Mouse (Mus musculus) lung, embryonic 14.5 days (tissue): ENCODE measurements at regions not wholly inside any gene's neighbourhood (a gene's known extent, or its start where the extent isn't known, plus 50 kb on each side); places are given as distances from the start of the nearest gene placed in this dataset.
A peak's percentile ranks its signal among the peaks of the same experiment; 100 is the strongest.

Source experiments
- ATAC-seq: fragments of 200-750 bp; cut with Nextera tagmentation; 2 replicates; pipeline ENCODE4 v1.8.0; 2017; ENCODE audit warnings: mild to moderate bottlenecking, moderate TSS enrichment, moderate library complexity; ENCODE audit not compliant: insufficient read depth
- DNase-seq: peaks from one replicate; pipeline ENCODE4 v3.0.0-alpha.2; 2015
- H3K27ac ChIP-seq: fragments of 300-500 bp; sonication (generic); 2 replicates; pipeline ENCODE4 v1.5.1; 2014; ENCODE audit warnings: low read depth, mild to moderate bottlenecking, moderate library complexity
- H3K27me3 ChIP-seq: fragments of 300-500 bp; sonication (generic); 2 replicates; pipeline ENCODE4 v1.6.1; 2014; ENCODE audit warnings: low read length, control low read depth; ENCODE audit not compliant: insufficient read depth
- H3K36me3 ChIP-seq: fragments of 300-500 bp; sonication (generic); 2 replicates; pipeline ENCODE4 v1.6.1; 2014; ENCODE audit warnings: control low read depth; ENCODE audit not compliant: insufficient read depth
- H3K4me1 ChIP-seq: fragments of 300-500 bp; sonication (generic); 2 replicates; pipeline ENCODE4 v1.6.1; 2014; ENCODE audit warnings: antibody characterized with exemption, control low read depth; ENCODE audit not compliant: insufficient read depth
- H3K4me2 ChIP-seq: fragments of 300-500 bp; sonication (generic); 2 replicates; pipeline ENCODE4 v1.6.1; 2014; ENCODE audit warnings: mild to moderate bottlenecking
- H3K4me3 ChIP-seq: fragments of 300-500 bp; sonication (generic); 2 replicates; pipeline ENCODE4 v1.5.1; 2014; ENCODE audit warnings: low read depth, low read length
- H3K9ac ChIP-seq: fragments of 300-500 bp; sonication (generic); 2 replicates; pipeline ENCODE4 v1.6.1; 2014
- H3K9me3 ChIP-seq: fragments of 300-500 bp; sonication (generic); 2 replicates; pipeline ENCODE4 v1.6.1; 2016; ENCODE audit warnings: low read depth, low read length, control low read depth
- CTCF ChIP-seq: IDR thresholded peaks from 2 replicates; pipeline ENCODE4 v1.5.1; 2016; ENCODE audit warnings: antibody characterized with exemption, low read depth
- WGBS: fragments of 180-500 bp; shearing (Covaris S2); extraction: QIAGEN DNeasy Blood & Tissue Kit; methylation state at CpG from one replicate; pipeline ENCODE4 v1.1.7; 2014; 5-methylcytosine and 5-hydroxymethylcytosine counted together

- H3K4me2 ChIP-seq: peak overlapping the region; percentile 56
- H3K4me3 ChIP-seq: peak overlapping the region; percentile 23; the same call in 1 of the 2 replicates
- no peaks in the 10 kb centered on the region for H3K9me3 ChIP-seq
- no peaks in the 10 kb centered on the region for H3K4me1 ChIP-seq
- ATAC-seq (peak; percentile 86), DNase-seq (peak; percentile 48)
- peak; percentile 39 for TF ChIP-seq CTCF
- no peaks in the 10 kb centered on the region for H3K27me3 ChIP-seq
- H3K36me3 ChIP-seq: no peaks in the 10 kb centered on the region
- H3K9ac ChIP-seq: peak overlapping the region; percentile 29
- 3% methylated on average over 16 of the region's 16 CpGs for WGBS
- H3K27ac ChIP-seq: no peak overlapping the region
Observed at GRCm38 (mm10) chr15:93115674-93116102, 159.3 kb downstream of the Gxylt1 start.

DNA sequence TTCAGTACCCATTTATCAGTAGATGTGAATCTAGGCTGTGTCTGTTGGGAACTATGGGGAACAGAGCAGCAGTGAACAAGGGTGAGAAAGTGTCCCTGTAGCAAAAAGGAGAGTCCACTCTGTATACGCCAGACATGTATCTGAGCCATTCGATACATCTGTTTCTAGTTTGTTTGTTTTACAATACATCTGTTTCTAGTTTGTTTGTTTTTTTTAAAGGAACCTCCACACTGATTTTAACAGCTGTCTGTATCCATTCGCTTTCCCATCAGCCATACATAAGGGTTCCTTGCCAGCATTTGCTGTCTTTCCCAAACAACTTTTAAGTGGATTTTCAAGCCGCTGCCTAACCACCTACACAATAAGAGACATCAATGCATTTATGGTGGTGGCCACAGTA, 170.0 kb downstream of the Gxylt1 start:
- WGBS: 66% methylated on average over 4 of the region's 4 CpGs
- DNase-seq (no peak), ATAC-seq (no peak)
- Histone ChIP-seq H3K27ac (no peak overlapping the region), H3K4me2 (no peak overlapping the region), H3K4me1 (no peaks in the 10 kb centered on the region), H3K9ac (no peak overlapping the region), H3K4me3 (no peak overlapping the region), H3K9me3 (no peaks in the 10 kb centered on the region), H3K27me3 (no peaks in the 10 kb centered on the region), H3K36me3 (no peaks in the 10 kb centered on the region)
- no peak for TF ChIP-seq CTCF

DNA sequence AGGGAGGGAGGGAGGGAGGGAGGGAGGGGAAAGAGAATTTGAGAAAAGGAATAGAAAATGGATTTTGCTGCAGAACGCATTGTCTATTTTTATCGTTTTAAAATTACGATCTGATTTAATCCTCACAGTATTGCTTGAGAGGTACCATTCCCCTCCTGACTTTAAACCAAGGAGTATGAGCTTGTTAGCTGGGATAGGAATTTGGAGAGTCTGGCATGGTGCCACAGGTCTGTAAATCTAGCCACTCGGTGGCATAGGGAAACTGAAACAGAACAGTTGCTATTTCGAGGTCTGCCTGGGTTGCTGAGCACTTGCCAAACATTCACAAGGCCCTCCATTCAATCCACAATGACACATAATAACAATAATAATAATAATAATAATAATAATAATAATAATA, 171.6 kb downstream of the Gxylt1 start:
- Histone ChIP-seq H3K4me2 (no peak overlapping the region), H3K27me3 (no peaks in the 10 kb centered on the region), H3K9me3 (no peaks in the 10 kb centered on the region), H3K4me3 (no peak overlapping the region), H3K4me1 (no peaks in the 10 kb centered on the region), H3K36me3 (no peaks in the 10 kb centered on the region), H3K9ac (no peak overlapping the region), H3K27ac (no peak overlapping the region)
- WGBS: 65% methylated on average over 5 of the region's 5 CpGs
- TF ChIP-seq CTCF: no peak
- no peak for ATAC-seq
- peak; percentile 66 for DNase-seq

DNA sequence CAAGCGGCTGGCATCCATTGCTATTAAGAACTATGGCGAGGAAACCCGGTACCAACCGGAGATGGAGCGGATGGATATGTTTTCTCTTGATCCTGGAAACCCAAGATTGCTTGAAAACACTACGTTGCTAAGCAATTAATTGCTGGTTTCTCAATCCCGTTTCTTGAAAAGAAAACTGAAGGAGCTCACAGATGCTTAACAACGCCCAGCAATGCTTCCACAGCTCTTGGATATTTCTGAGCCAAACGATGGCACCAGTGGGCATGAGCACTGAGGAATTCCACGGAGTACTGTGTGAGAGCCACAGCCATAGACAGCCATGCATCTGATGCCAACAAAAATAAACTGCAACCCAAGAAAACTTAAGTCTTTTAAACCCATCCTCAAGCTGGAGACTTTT, 173.1 kb downstream of the Gxylt1 start:
- Histone ChIP-seq H3K27ac (no peak overlapping the region), H3K9me3 (no peaks in the 10 kb centered on the region), H3K9ac (no peak overlapping the region), H3K4me1 (no peaks in the 10 kb centered on the region), H3K27me3 (no peaks in the 10 kb centered on the region), H3K4me2 (no peak overlapping the region), H3K36me3 (no peaks in the 10 kb centered on the region), H3K4me3 (no peak overlapping the region)
- ATAC-seq (no peak), DNase-seq (no peak)
- TF ChIP-seq CTCF: no peak
- 89% methylated on average over 10 of the region's 10 CpGs for WGBS

DNA sequence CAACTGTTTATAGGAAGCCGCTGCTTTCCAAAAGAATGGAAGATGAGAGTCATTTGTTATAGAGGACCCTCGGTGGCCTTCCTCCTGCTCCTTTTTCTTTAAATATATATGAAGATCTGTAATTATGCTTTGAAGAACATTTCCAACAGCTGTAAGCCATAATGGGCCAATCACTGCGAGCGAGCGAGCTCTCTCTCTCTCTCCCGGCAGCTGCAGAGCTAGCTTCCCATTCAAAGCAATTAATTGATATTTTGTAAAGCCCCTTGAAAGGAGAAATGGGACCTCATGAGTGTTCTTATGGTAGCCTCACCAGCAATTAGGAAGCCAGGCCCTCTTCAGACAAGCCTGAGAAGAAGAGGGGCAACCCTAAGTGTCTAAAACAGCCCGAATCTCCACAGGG, 174.1 kb downstream of the Gxylt1 start:
- peak; percentile 20 for DNase-seq
- WGBS: 50% methylated on average over 7 of the region's 7 CpGs
- no peak overlapping the region for H3K9ac ChIP-seq
- H3K4me2 ChIP-seq: no peak overlapping the region
- no peak for ATAC-seq
- no peaks in the 10 kb centered on the region for H3K36me3 ChIP-seq
- H3K27ac ChIP-seq: no peak overlapping the region
- no peaks in the 10 kb centered on the region for H3K4me1 ChIP-seq
- no peaks in the 10 kb centered on the region for H3K27me3 ChIP-seq
- no peak for TF ChIP-seq CTCF
- H3K9me3 ChIP-seq: no peaks in the 10 kb centered on the region
- H3K4me3 ChIP-seq: no peak overlapping the region

- DNase-seq: no peak
- no peak overlapping the region for H3K9ac ChIP-seq
- no peak for TF ChIP-seq CTCF
- no peak overlapping the region for H3K4me3 ChIP-seq
- H3K36me3 ChIP-seq: no peaks in the 10 kb centered on the region
- H3K27me3 ChIP-seq: no peaks in the 10 kb centered on the region
- H3K4me1 ChIP-seq: no peaks in the 10 kb centered on the region
- WGBS: 83% methylated on average over 3 of the region's 3 CpGs
- H3K4me2 ChIP-seq: no peak overlapping the region
- no peak for ATAC-seq
- no peaks in the 10 kb centered on the region for H3K9me3 ChIP-seq
- H3K27ac ChIP-seq: no peak overlapping the region
Observed at GRCm38 (mm10) chr15:93099840-93100239, 175.1 kb downstream of the Gxylt1 start.

GRCm38 (mm10) chr15:93096335-93096734, 178.6 kb downstream of the Gxylt1 start:
- TF ChIP-seq CTCF: no peak

DNA sequence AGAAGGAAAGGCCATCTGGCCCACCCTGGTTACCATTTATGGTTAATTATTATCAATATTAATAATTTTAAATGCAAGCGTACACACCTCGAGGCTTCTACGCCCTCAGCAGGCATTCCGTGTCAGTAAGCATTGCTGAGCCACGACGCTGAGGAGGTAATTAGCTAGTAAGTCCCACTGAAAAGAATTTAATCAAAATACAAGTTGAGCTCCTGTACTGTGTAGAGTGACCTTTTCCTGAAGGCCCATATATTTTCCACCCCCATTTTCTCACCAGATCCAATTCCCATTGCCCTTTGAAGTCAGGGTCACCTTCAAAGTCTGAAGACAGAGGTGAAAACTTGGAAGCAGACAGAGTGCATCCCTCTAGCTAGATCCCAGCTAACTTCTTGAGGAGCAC, 179.8 kb downstream of the Gxylt1 start:
- no peaks in the 10 kb centered on the region for H3K4me1 ChIP-seq
- no peak for TF ChIP-seq CTCF

More at GRCm38 (mm10) chr15:93096335-93096734, 178.6 kb downstream of the Gxylt1 start:
- Histone ChIP-seq H3K27me3 (no peaks in the 10 kb centered on the region), H3K9ac (no peak overlapping the region), H3K36me3 (no peaks in the 10 kb centered on the region), H3K27ac (no peak overlapping the region), H3K4me2 (no peak overlapping the region), H3K4me1 (no peaks in the 10 kb centered on the region), H3K9me3 (no peaks in the 10 kb centered on the region), H3K4me3 (no peak overlapping the region)
- ATAC-seq (no peak), DNase-seq (no peak)
- 79% methylated on average over 5 of the region's 5 CpGs for WGBS

More for the DNA sequence above, 179.8 kb downstream of the Gxylt1 start:
- Histone ChIP-seq H3K9me3 (no peaks in the 10 kb centered on the region), H3K9ac (no peak overlapping the region), H3K27ac (no peak overlapping the region), H3K4me3 (no peak overlapping the region), H3K27me3 (no peaks in the 10 kb centered on the region), H3K36me3 (no peaks in the 10 kb centered on the region), H3K4me2 (no peak overlapping the region)
- DNase-seq: no peak
- no peak for ATAC-seq
- WGBS: 60% methylated on average over 6 of the region's 6 CpGs
